Mouse (Mus musculus) hindbrain, postnatal 0 days (tissue): ENCODE data around the gene Tbc1d10c. TPM values are rescaled to one million over a fixed set of nuclear protein-coding genes. Genes with fewer than 3 reads are reported as not detected.

Experiments
- ATAC-seq: fragments of 200-750 bp; cut with Nextera tagmentation; 2 replicates; pipeline ENCODE4 v1.8.0; 2017; ENCODE audit warnings: mild to moderate bottlenecking, moderate TSS enrichment, moderate library complexity
- DNase-seq: peaks from one replicate; pipeline ENCODE4 v3.0.0-alpha.2; 2015; ENCODE audit warnings: low spot score
- H3K27ac ChIP-seq: fragments of 300-500 bp; sonication (generic); 2 replicates; pipeline ENCODE4 v1.5.1; 2014; ENCODE audit warnings: mild to moderate bottlenecking
- H3K27me3 ChIP-seq: fragments of 300-500 bp; sonication (generic); 2 replicates; pipeline ENCODE4 v1.6.1; 2014; ENCODE audit warnings: low read length, mixed read lengths; ENCODE audit not compliant: insufficient read depth
- H3K36me3 ChIP-seq: fragments of 300-500 bp; sonication (generic); 2 replicates; pipeline ENCODE4 v1.6.1; 2014; ENCODE audit warnings: low read length, mixed read lengths; ENCODE audit not compliant: insufficient read depth
- H3K4me1 ChIP-seq: fragments of 300-500 bp; sonication (generic); 2 replicates; pipeline ENCODE4 v1.6.1; 2014; ENCODE audit warnings: antibody characterized with exemption, low read length, mixed read lengths; ENCODE audit not compliant: insufficient read depth
- H3K4me2 ChIP-seq: fragments of 300-500 bp; sonication (generic); 2 replicates; pipeline ENCODE4 v1.6.1; 2014; ENCODE audit warnings: low read depth, mild to moderate bottlenecking, low read length, moderate library complexity, mixed read lengths
- H3K4me3 ChIP-seq: fragments of 300-500 bp; sonication (generic); 2 replicates; pipeline ENCODE4 v1.5.1; 2014; ENCODE audit warnings: low read length
- H3K9ac ChIP-seq: fragments of 300-500 bp; sonication (generic); replicated peaks from 2 replicates; pipeline ENCODE4 v1.6.1; 2014; ENCODE audit warnings: mild to moderate bottlenecking, low read length, moderate library complexity, mixed read lengths
- H3K9me3 ChIP-seq: fragments of 300-500 bp; sonication (generic); 2 replicates; pipeline ENCODE4 v1.6.1; 2016; ENCODE audit warnings: low read length, mixed read lengths
- CTCF ChIP-seq: IDR thresholded peaks from 2 replicates; pipeline ENCODE4 v1.5.1; 2016; ENCODE audit warnings: antibody characterized with exemption, control low read depth, low read depth
- WGBS: fragments of 180-500 bp; shearing (Covaris S2); extraction: QIAGEN DNeasy Blood & Tissue Kit; methylation state at CpG from one replicate; pipeline ENCODE4 v1.1.7; 2014; 5-methylcytosine and 5-hydroxymethylcytosine counted together
- polyA plus RNA-seq: library from polyadenylated mRNA; unstranded; fragments of >200 nt; fragmentation: Nextera tagmentation; extraction: Ambion mirVana; gene quantifications from 2 replicates; pipeline ENCODE4 v1.2.1, GENCODE M21; 2015
- total RNA-seq: library from RNA; depleted of rRNA; stranded (reverse); fragments of >200 nt; gene quantifications from 2 replicates; pipeline ENCODE4 v1.2.3, GENCODE M21; 2014

Gene Tbc1d10c
- total and polyA plus RNA-seq, 2 experiments from 2014 or later = 0.95 to 3.8 TPM

DNA sequence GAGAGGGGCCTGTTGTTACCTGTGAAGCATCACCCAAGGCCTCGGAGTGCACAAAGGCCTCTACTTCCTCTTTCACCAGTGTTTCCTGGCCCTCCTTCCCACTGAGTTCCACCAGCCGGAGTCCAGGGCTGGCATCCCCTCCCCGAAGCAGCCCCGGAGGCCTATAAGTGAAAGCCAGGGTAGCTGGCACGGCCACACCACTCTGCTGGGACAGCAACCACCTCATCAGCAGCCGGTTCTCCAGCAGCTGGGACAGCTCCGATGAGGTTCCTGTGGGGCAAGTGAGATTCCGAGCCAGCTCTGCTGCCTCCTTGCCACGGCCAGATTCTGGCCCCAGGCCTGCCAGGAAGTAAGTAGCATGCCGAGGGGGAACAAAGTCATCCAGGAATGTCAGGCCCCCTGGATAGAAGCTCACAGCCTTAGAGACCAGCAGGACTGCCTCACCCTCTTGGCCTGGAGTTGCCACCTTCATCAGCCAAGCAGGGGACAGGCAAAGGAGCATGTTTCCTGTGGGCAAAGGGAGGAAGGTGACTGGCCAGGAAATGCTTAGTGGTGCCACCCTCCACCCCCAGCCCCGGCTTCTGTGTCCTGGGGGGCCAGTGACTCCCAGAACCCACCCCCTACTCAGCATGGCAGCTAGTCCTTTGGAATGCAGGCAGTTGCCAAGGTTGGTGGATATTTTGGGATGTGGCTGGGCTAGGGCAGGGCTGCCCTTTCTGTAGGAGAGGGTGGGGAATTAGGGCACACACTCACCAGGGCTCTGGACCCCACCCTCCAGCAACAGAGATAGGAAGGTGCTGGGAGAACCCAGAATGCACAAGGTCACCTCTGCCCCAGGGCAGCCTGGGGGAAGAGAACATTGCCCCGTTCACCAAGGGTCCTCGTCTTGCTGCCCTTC, 19.4 kb downstream of the Tbc1d10c start:
- Histone ChIP-seq H3K9ac (no peak overlapping the region), H3K4me1 (peaks cover 16% of the 10 kb centered on the region), H3K9me3 (no peaks in the 10 kb centered on the region), H3K27ac (no peak overlapping the region), H3K27me3 (no peaks in the 10 kb centered on the region), H3K4me3 (no peak overlapping the region), H3K4me2 (no peak overlapping the region), H3K36me3 (no peaks in the 10 kb centered on the region)
- TF ChIP-seq CTCF = no peak
- no peak for DNase-seq
- WGBS = 47% methylated on average over 13 of the region's 13 CpGs
- ATAC-seq = no peak

GRCm38 (mm10) chr19:4170723-4171392, 20.2 kb downstream of the Tbc1d10c start:
- Histone ChIP-seq H3K4me2 (no peak overlapping the region), H3K4me3 (no peak overlapping the region), H3K36me3 (no peaks in the 10 kb centered on the region), H3K9me3 (no peaks in the 10 kb centered on the region), H3K27me3 (no peaks in the 10 kb centered on the region), H3K9ac (no peak overlapping the region), H3K27ac (no peak overlapping the region), H3K4me1 (peaks cover 14% of the 10 kb centered on the region)
- DNase-seq (no peak), ATAC-seq (no peak)
- no peak for TF ChIP-seq CTCF
- WGBS = 93% methylated on average over 10 of the region's 10 CpGs

DNA sequence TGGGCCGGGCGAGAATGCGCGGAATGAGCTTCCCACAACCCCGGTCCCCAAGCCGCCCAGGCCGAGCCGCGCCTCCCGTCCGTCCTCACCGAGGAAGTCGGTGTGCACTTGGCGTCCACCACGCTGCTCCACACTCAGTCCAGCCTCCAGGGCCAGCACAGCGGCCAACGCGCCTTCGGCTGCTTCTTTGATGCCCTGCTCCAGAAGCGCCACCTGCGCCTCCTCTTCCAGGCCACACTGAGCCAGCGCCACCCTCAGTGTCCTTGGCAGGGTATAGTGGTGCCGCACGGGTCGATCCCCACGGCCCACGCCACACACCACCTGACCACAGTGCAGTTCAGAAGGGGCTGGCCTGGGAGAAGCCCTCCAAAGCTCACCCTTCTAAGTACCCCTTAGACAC, 21.3 kb downstream of the Tbc1d10c start:
- peak overlapping the region; percentile 85 for H3K4me2 ChIP-seq
- 4% methylated on average over 27 of the region's 27 CpGs for WGBS
- H3K27ac ChIP-seq = peak overlapping the region; percentile 92
- DNase-seq (no peak), ATAC-seq (peak; percentile 39)
- no peak for TF ChIP-seq CTCF
- peaks cover 7% of the 10 kb centered on the region for H3K4me1 ChIP-seq
- H3K9me3 ChIP-seq = no peaks in the 10 kb centered on the region
- H3K9ac ChIP-seq = peak overlapping the region; percentile 78
- peak overlapping the region; percentile 44 for H3K4me3 ChIP-seq
- no peaks in the 10 kb centered on the region for H3K27me3 ChIP-seq
- H3K36me3 ChIP-seq = no peaks in the 10 kb centered on the region

- ATAC-seq (peak; percentile 97), DNase-seq (peak; percentile 99)
- H3K4me2 ChIP-seq = peak overlapping the region; percentile 85
- WGBS = under 1% methylated on average over 41 of the region's 43 CpGs
- peak overlapping the region; percentile 78 for H3K9ac ChIP-seq
- H3K27ac ChIP-seq = peak overlapping the region; percentile 92
- H3K27me3 ChIP-seq = no peaks in the 10 kb centered on the region
- H3K4me1 ChIP-seq = peaks cover 7% of the 10 kb centered on the region
- TF ChIP-seq CTCF = peak; percentile 85
- H3K9me3 ChIP-seq = no peaks in the 10 kb centered on the region
- H3K36me3 ChIP-seq = no peaks in the 10 kb centered on the region
- H3K4me3 ChIP-seq = peak overlapping the region; percentile 44
These were observed 21.7 kb downstream of the Tbc1d10c start for GRCm38 (mm10) chr19:4169378-4169784.

DNA sequence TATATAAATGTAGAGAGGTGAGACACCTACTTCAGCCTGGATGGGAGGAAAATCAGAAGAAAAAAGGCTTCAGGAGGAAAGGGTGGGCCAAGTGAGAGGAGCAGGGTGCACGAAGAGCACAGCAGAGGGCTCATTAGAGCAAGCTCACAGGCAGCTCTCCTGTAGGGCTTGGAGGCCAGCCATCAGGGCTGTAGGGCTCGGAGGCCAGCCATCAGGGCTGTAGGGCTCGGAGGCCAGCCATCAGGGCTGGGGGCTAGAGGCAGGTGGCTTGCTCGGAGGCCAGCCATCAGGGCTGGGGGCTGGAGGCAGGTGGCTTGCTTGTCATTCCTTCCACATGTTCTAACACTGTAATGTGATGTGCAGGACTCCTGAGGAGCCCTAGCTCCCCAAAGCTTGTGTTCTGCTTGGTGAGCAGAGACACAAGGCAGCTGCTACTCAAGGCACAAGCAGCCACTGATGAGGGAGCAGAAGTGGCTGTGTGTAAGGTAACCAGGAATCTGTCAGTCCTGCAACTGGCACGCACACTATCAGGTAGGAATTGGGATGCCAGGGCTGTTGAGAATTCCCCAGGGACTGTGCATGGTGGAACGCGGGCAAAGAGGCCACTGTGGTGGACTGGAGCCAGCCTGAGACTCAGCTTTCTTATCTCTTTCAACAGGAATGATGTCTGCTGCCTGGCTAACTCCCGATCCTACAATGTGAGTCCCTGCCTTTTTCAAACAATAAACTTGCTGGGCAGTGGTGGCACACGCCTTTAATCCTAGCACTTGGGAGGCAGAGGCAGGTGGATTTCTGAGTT, 24.2 kb downstream of the Tbc1d10c start:
- Histone ChIP-seq H3K27ac (no peak overlapping the region), H3K27me3 (no peaks in the 10 kb centered on the region), H3K9ac (no peak overlapping the region), H3K4me3 (no peak overlapping the region), H3K4me2 (no peak overlapping the region), H3K4me1 (peaks cover 14% of the 10 kb centered on the region), H3K9me3 (no peaks in the 10 kb centered on the region), H3K36me3 (no peaks in the 10 kb centered on the region)
- DNase-seq = no peak
- 62% methylated on average over 9 of the region's 9 CpGs for WGBS
- no peak for TF ChIP-seq CTCF
- ATAC-seq = no peak

- Histone ChIP-seq H3K36me3 (peaks cover 9% of the 10 kb centered on the region; the same call in 1 of the 2 replicates), H3K4me1 (peaks cover 8% of the 10 kb centered on the region), H3K9me3 (no peaks in the 10 kb centered on the region), H3K27ac (no peak overlapping the region), H3K27me3 (no peaks in the 10 kb centered on the region), H3K4me3 (no peak overlapping the region), H3K4me2 (no peak overlapping the region), H3K9ac (no peak overlapping the region)
- no peak for DNase-seq
- ATAC-seq = no peak
- no peak for TF ChIP-seq CTCF
- WGBS = 70% methylated on average over 2 of the region's 2 CpGs
These were observed 26.4 kb downstream of the Tbc1d10c start for GRCm38 (mm10) chr19:4164721-4165120.
